Mouse (Mus musculus): Measurements from ENCODE around the gene Dnah7c.

- TF ChIP-seq CTCF (IDR thresholded peaks at IDR 0.05; ENCODE audit: control insufficient read depth, insufficient read depth, insufficient read length) (no peak), CEBPB (IDR thresholded peaks at IDR 0.05; ENCODE audit: low read depth) (no peak), MAX (IDR thresholded peaks at IDR 0.05) (no peak), USF1 (IDR thresholded peaks at IDR 0.05; ENCODE audit: low read depth) (no peak), MYOG (IDR thresholded peaks at IDR 0.05; ENCODE audit: control insufficient read depth, extremely low read depth, insufficient read length) (no peak), MYOD1 (IDR thresholded peaks at IDR 0.05; ENCODE audit: control insufficient read depth, insufficient read length, low read depth) (no peak), FOSL1 (IDR thresholded peaks at IDR 0.05; ENCODE audit: insufficient read depth, low read length, poor library complexity, severe bottlenecking) (no peak)
These were observed at the start of gene Dnah7c for GRCm38 (mm10) chr1:46425137-46425925.
